Mouse (Mus musculus): Measurements from ENCODE around the gene Rrad. TPM values are rescaled to one million over a fixed set of nuclear protein-coding genes. Genes with fewer than 3 reads are reported as not detected.
A peak's percentile ranks its signal among the peaks of the same experiment; 100 is the strongest.

Gene Rrad
- total RNA-seq, 4 experiments from 2014 or later = 215 to 381 (median 317) TPM

DNA sequence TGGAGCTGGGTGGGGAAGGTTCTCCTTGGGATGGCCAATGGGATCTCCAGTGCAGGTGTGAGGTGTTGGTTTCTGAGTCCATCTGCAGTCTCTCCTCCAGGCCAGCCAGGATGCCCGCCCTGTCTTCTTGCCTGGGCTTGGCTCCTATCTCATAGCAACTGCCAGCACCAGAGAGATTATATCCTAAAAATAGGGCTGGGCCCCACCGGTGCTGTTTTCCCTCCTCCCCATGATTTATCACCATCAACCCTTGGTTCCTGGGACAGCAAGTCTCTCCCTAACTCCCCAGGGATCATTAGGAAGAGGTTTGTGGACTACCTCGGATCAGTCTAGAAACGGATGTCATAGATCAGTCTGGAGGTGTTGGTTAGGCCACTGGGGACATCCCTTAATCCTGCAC, 18.0 kb downstream of the Rrad start:
- no peak for DNase-seq (ENCODE audit: low spot score)

GRCm38 (mm10) chr8:104611613-104612012, 19.5 kb downstream of the Rrad start:
- no peak for DNase-seq (ENCODE audit: low spot score)

- peak; percentile 78 for DNase-seq (ENCODE audit: low spot score)
Observed at GRCm38 (mm10) chr8:104610185-104610766, 20.9 kb downstream of the Rrad start.

DNA sequence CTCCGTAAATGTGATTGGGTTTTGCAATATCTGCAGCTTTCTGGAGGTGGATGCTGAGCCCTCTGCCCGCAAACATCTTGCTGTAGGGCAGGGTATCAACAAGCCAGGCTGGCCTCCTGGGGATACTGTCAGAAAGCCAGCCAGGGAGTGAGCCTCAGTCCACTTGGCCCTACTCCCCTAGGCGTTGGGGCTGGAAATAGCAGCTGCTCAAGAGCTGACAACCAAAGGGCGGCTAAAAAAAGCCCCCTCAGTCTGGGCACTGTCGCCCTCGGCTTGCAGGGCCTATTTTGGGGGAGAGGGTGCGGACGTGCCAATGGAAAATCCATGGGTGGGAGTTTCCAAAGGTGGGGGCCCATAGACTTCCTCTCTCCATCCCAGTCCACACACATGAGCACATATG, 21.9 kb downstream of the Rrad start:
- DNase-seq (ENCODE audit: low spot score) = no peak

DNA sequence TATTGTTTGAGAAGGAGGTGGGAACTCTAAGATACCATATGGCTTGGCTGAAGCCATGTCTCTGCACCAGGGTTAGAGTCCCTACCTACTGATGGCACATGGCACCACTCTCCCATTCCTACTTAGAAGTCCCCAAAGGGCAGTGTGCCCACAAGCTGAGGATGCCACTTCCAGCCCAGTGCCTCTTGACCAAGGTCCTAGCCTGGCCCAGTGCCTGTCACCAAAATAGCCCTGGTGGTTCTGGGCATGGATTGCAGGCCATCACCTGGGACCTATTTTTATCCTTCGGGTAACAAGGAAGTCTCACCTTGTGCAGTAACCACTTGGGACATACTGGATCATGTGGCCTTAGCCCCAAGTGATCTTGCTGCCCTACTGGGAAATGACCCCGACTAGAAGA, 23.2 kb downstream of the Rrad start:
- peak; percentile 78 for DNase-seq (ENCODE audit: low spot score)

GRCm38 (mm10) chr8:104606329-104606728, 24.8 kb downstream of the Rrad start:
- DNase-seq (ENCODE audit: low spot score) = no peak

DNA sequence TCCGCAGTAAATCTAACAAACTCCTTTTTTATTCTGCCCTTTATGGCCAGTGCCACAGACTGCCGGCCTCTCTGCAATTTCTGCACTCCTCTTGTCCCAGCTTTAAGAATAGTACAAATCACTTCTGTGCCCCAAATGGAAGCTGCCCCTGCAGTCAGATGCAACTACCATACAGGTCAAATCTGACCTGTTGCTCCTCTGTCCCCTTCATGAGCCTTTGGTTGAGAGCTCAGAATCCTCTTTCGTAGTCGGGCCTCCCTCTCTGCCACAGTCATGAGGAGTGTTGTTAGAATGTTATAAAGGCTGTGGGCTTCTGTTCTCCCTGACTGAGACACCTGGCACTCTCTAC, 27.9 kb downstream of the Rrad start:
- DNase-seq (ENCODE audit: low spot score) = no peak

- DNase-seq (ENCODE audit: low spot score) = peak; percentile 89
Observed at GRCm38 (mm10) chr8:104602468-104603244, 28.5 kb downstream of the Rrad start.

DNA sequence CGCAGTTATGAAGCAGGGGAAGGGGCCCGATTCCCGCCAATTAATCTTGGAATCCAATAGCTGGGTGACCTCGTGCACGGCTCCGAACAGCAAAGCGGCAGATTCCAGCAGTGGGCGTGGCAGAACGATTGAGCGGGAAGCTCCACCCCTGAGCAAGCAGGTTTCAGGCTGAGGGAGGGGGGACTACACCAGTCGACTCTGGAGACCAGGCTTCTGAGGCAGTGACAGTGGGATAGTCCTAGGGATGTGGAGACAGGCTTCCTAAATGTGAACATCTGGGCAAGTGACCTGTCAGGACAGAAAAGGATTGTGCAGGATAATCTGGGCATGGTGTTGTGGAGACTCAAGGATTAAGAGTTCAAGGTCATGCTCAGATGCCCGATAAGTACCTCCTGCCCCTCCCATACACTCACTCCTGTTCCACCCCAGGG, 29.2 kb downstream of the Rrad start:
- DNase-seq (ENCODE audit: low spot score) = no peak

- DNase-seq (ENCODE audit: low spot score) = no peak
Observed at GRCm38 (mm10) chr8:104601386-104601785, 29.7 kb downstream of the Rrad start.

DNA sequence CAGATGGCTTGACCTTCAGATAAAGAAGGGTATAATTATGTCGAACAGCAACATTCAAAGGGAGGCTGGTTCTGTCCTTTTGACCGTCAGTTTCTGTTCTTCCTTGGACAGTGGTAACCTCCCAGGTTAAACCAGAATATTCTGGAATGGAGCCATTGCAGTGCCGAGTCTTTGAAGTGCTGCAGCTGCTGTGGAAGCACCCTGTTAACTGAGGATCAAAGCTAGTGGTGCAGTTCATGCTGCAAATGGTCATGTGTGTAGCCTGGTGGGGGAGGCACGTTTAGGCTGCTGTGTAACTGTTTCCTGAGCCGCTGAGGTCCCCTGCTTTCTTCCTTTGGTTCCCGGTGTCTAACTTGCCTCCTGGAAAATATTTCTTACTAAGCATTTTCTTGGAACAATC, 32.6 kb downstream of the Rrad start:
- no peak for DNase-seq (ENCODE audit: low spot score)

DNA sequence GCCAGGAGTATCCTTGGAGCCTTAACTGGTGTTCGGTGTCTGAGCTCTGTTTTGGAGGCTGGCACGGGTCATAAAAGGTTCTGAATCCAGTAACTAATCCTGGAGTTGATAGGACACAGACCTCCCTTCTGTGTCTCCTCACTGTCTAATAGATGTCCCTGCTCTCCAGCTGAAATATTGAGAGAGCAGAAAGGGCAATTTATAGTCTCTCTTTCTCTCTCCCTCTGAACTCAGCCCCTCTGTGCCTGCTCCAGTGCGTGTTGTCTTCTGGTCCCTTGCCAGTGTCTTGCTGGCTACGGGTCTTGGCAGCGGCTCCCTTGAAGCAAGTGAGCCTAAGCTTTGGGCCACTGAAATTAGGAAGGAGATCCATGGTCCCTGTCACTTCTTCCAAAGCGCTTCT, 33.5 kb downstream of the Rrad start:
- DNase-seq (ENCODE audit: low spot score) = no peak

DNA sequence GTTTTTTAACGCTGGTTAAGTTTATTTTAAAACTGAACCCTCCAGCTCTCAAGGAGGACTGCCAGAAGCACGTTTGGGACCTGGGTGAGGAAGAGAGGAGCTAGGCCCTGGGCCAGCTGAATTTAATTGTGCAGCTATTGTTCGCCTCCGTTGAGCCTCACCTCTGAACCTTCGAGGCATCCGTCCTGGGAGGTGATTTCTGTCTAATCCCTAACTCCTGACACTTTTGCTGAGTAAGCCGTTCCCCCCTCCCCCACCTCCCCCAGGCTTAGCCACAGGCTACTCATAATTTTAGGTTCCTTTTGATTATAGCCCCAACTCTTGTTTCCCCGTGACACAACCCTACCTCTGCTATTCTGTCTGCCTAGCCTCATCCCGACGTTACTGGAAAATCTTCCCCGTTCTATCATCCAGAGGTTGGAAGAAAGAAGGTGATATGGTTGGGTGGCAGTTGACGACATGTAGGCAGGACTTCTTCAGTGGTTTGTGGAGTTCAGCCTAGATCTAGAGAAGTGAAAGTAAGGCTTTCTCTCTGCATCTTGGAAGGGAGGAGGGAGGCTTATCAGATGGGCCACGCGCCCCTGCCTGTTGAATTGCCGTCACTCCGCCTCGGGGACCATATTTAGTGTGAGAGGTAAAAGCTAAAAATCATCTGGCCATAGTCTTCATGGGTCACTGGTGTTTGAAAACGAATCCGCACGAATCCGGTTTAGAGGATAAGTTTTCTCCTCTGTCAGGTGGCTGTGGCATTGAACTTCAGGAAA, 35.2 kb downstream of the Rrad start:
- no peak for DNase-seq (ENCODE audit: low spot score)

GRCm38 (mm10) chr8:104594611-104595362, 36.3 kb downstream of the Rrad start:
- DNase-seq (ENCODE audit: low spot score) = no peak

DNA sequence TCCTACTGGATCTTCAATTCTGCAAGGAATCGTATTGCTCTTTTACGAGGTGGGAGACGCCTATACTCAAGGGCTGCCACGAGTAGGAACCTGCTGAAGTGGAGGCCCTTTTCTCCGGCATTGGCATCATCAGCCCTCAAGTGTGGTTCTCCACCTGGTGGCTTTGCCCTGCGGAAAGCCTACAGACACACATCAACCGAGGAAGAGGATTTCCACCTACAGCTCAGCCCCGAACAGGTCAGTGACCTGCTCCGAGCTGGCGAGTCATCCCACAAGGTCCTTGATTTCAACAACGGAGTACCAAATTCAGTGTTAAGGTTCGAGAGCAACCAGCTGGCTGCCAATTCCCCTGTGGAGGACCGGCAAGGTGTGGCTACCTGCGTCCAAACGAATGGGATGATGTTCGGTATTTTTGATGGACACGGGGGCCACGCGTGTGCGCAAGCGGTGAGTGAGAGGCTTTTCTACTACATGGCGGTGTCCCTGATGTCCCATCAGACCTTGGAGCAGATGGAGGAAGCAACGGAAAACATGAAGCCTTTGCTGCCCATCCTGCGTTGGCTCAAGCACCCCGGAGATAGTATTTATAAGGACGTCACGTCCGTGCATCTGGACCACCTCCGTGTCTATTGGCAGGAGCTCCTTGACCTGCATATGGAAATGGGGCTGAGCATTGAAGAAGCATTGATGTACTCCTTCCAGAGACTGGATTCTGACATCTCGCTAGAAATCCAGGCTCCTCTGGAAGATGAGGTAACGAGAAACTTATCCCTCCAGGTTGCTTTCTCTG, 37.4 kb downstream of the Rrad start:
- no peak for DNase-seq (ENCODE audit: low spot score)

- DNase-seq (ENCODE audit: low spot score) = no peak
Observed at GRCm38 (mm10) chr8:104592566-104592965, 38.6 kb downstream of the Rrad start.

DNA sequence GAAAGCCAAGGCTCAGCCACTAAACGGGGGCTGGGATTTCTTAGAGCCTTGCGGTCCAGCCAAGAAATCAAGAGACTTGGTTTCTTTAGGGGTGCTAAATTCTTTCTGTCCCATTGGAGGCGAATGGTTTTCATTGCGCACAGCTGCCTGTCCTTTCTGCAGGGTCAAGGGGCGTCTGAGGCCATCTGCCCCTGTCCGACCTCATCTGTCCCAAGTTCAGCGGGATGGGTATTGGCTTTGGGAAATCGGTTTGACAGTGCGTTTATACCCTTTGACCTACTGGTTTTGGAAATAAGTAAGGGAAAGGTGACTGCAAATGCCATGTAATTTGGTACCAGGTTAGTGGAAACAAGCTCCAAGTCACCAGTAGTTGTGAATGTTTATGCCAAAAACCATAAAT, 39.3 kb downstream of the Rrad start:
- no peak for DNase-seq (ENCODE audit: low spot score)

GRCm38 (mm10) chr8:104591133-104591834, 39.8 kb downstream of the Rrad start, which contains the start of gene Pdp2:
Gene Pdp2, plus strand, starts transcription at chr8:104591451.
- peak; percentile 95 for DNase-seq (ENCODE audit: low spot score)

DNA sequence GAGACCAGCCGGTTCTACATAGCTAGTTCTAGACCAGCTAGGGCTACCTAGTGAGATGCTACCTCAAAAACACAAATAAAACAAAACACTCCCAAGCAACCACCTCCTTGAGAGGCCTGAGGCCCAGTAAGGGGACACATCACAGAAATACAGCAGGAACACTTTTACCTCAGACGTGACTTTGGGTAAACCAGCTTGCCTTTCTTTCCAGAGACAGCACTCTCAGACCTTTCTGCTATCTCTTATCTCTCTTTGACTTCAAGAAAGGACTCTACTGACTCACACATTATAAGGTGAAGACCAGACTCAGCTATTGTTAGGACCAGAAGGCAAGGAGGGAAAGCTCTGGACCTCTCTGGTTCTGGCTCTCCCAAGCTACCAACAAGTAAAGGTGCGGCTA, 40.8 kb downstream of the Rrad start:
- DNase-seq (ENCODE audit: low spot score) = no peak

DNA sequence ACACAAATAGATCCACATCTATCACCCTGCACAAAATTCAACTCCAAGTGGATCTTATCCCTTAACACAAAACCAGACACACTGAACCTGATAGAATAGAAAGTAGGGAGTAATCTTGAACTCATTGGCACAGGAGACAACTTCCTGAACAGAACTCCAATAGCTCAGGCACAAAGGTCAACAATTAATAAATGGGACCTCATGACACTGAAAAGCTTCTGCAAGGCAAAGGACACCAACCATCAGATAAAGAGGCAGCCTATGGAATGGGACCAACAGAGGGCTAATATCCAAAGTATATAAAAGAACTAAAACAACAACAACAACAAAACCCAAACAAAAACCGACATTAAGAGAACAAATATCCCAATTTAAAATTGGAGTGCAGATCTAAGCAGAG, 46.6 kb downstream of the Rrad start:
- DNase-seq (ENCODE audit: low spot score) = no peak

Measured in heart, adult 8-10 months (tissue).